Mouse (Mus musculus): ENCODE measurements around the gene Oprm1. TPM values are rescaled to one million over a fixed set of nuclear protein-coding genes. Genes with fewer than 3 reads are reported as not detected.

Oprm1 gene
- total and polyA plus RNA-seq, 2 experiments from 2014 or later, result 2.4 to 12.3 TPM

DNA sequence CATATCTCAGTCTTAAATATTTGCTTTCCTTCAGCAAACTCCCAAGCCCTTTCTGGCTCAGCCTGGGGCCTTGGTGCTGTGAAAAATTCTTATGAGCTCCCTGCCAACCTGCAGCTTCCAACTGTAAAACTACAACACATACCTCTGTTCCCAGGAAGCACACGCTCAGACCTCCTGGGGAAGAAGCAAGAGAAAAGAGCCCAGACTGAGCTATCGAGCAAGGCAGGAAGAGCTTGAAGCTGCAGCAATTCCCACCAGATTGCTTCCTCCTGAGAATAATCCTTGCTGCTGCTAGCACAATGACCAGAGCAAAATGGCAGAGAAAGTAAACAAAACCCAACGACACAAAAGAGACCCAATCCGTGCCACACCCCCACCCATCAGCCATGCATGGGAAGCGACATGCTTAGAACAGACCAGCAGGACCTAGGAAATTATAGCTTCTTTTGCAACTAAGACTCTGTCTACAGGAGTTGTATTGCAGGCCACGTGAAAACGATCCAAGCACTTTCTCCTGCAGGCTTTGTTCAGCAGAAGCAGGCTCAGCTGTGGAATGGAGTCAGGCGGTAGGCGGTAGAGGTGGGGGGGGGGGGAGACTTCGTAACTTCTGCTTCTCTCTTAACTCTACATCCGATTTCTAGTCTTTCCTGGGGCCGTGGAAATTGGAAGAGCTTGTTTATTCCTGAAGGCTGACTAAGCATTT lies 294.2 kb downstream of the Oprm1 start, which contains the start of gene Ipcef1:
Gene Ipcef1, minus strand, starts transcription at position 164 of the 703 bp plus-strand sequence.
- H3K36me3 ChIP-seq (ENCODE audit: insufficient read depth), result no peaks in the 10 kb centered on the region
- H3K4me3 ChIP-seq (ENCODE audit: low read depth, low read length), result no peak within 1 kb of the TSS
- no peaks in the 10 kb centered on the region for H3K9me3 ChIP-seq (ENCODE audit: low read length)
- no peak within 1 kb of the TSS for H3K4me2 ChIP-seq (ENCODE audit: low read depth)
- ATAC-seq (peak; percentile 40), DNase-seq (peak; percentile 30)
- no peak for TF ChIP-seq CTCF (IDR thresholded peaks at IDR 0.05; ENCODE audit: low read depth)
- WGBS, result 12% methylated on average over 12 of the region's 12 CpGs
- H3K27ac ChIP-seq (ENCODE audit: low read depth, low read length), result no peak within 1 kb of the TSS
- no peak within 1 kb of the TSS for H3K9ac ChIP-seq
- no peaks in the 10 kb centered on the region for H3K27me3 ChIP-seq (ENCODE audit: insufficient read depth, low read length)
- H3K4me1 ChIP-seq (ENCODE audit: insufficient read depth), result peaks cover 4% of the 10 kb centered on the region; the same call in 1 of the 2 replicates

DNA sequence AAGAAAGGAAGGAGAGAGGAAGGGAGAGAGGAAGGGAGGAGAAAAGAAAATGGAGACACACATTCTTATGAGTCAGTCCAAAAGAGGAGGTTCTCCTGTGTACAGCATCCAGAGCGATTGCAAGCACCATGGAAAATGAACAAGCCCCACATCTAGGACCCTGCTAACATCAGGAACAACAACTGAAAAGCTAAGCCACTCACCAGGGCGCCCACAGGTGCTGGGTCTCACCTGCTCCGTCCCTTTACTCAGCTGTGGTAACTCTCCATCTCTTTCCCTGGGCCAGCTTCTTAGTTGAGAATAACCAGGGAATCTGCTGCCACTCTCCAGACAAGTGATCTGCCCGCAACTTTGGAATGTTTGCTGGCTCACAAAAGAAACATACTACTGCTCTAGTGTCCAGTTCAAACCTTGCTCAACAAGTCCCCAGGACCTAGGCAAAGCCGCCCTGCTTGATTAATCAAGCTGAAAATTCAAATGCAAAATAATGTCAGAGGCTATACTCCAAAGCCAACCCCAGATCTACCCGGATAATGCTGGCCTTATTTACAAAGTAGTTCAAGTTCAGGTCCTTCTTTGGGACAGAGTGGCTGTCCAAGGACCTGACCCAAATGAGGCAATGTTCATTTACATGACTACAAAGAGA lies 296.4 kb downstream of the Oprm1 start:
- DNase-seq (no peak), ATAC-seq (no peak)
- Histone ChIP-seq H3K9me3 (ENCODE audit: low read length) (no peaks in the 10 kb centered on the region), H3K36me3 (ENCODE audit: insufficient read depth) (no peaks in the 10 kb centered on the region), H3K27me3 (ENCODE audit: insufficient read depth, low read length) (no peaks in the 10 kb centered on the region), H3K4me2 (ENCODE audit: low read depth) (no peak overlapping the region), H3K27ac (ENCODE audit: low read depth, low read length) (no peak overlapping the region), H3K4me1 (ENCODE audit: insufficient read depth) (no peaks in the 10 kb centered on the region), H3K4me3 (ENCODE audit: low read depth, low read length) (no peak overlapping the region), H3K9ac (no peak overlapping the region)
- 81% methylated on average over 6 of the region's 6 CpGs for WGBS
- TF ChIP-seq CTCF (IDR thresholded peaks at IDR 0.05; ENCODE audit: low read depth), result no peak

DNA sequence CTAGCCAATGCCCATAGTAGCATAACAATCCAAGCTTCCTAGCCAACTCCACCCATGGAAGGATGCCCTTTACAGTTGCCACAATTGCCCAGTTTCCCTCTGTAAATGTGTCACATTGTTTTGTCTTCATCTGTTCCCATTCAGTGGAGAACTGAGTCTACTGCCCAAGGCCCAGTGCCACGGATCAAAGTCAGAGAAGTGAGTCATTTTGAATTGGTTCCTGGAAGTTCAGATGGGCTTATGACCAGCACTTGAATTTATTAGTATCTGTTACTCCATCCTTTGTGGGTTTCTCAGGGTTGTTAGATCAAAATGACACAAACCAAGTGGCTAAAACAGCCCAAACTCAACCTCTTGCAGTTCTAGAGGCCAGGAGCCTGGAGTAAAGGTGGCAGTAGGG lies 299.2 kb downstream of the Oprm1 start:
- no peak for DNase-seq
- no peak overlapping the region for H3K9ac ChIP-seq
- TF ChIP-seq CTCF (IDR thresholded peaks at IDR 0.05; ENCODE audit: low read depth), result no peak
- no peaks in the 10 kb centered on the region for H3K9me3 ChIP-seq (ENCODE audit: low read length)
- 72% methylated on average over 1 of the region's 1 CpGs for WGBS
- H3K4me3 ChIP-seq (ENCODE audit: low read depth, low read length), result no peak overlapping the region
- H3K4me1 ChIP-seq (ENCODE audit: insufficient read depth), result no peaks in the 10 kb centered on the region
- no peaks in the 10 kb centered on the region for H3K27me3 ChIP-seq (ENCODE audit: insufficient read depth, low read length)
- no peak for ATAC-seq
- H3K36me3 ChIP-seq (ENCODE audit: insufficient read depth), result no peaks in the 10 kb centered on the region
- H3K27ac ChIP-seq (ENCODE audit: low read depth, low read length), result no peak overlapping the region
- no peak overlapping the region for H3K4me2 ChIP-seq (ENCODE audit: low read depth)

DNA sequence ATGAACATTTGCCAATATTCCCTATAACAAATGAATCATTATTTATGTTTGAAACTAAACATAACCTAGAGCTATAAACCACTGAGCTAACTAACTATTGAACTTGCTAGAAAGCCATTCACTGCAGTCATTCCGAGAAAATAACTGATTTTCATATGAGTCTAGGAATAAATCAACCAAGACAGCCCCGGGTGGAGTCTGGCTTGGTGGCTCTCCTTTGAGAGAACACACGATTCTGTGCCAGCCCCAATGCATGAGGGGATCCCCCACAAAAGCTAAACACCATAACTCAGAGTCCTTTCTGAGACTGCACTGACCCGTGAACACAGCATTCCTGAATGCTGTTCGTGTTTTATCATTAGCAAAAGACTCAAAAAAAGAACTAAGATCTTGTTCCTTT lies 302.0 kb downstream of the Oprm1 start:
- Histone ChIP-seq H3K4me3 (ENCODE audit: low read depth, low read length) (no peak overlapping the region), H3K27ac (ENCODE audit: low read depth, low read length) (no peak overlapping the region), H3K4me1 (ENCODE audit: insufficient read depth) (no peaks in the 10 kb centered on the region), H3K9ac (no peak overlapping the region), H3K4me2 (ENCODE audit: low read depth) (no peak overlapping the region), H3K36me3 (ENCODE audit: insufficient read depth) (no peaks in the 10 kb centered on the region), H3K27me3 (ENCODE audit: insufficient read depth, low read length) (no peaks in the 10 kb centered on the region), H3K9me3 (ENCODE audit: low read length) (no peaks in the 10 kb centered on the region)
- WGBS, result 53% methylated on average over 5 of the region's 5 CpGs
- ATAC-seq, result no peak
- no peak for DNase-seq
- TF ChIP-seq CTCF (IDR thresholded peaks at IDR 0.05; ENCODE audit: low read depth), result no peak

DNA sequence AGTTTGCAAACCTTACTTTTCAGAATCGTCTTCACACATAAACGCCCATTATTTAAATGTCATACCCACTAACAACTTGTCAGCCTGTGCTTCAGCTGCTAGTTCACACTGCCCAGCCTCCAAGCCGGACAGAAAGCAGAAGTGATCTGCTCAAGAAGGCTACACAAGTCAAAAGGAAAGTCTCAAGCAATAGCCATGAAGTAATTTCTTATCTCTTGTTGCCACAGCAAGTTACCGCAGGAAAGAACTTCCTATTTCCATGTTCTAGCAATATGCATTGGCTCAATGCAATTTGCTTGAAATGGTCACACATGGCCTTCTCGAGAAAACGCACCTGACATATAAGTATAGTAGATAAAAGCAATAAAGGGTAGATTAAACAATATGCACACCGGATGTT lies 304.7 kb downstream of the Oprm1 start:
- WGBS, result 88% methylated on average over 7 of the region's 7 CpGs
- Histone ChIP-seq H3K27me3 (ENCODE audit: insufficient read depth, low read length) (no peaks in the 10 kb centered on the region), H3K4me1 (ENCODE audit: insufficient read depth) (no peaks in the 10 kb centered on the region), H3K9ac (no peak overlapping the region), H3K4me3 (ENCODE audit: low read depth, low read length) (no peak overlapping the region), H3K36me3 (ENCODE audit: insufficient read depth) (no peaks in the 10 kb centered on the region), H3K27ac (ENCODE audit: low read depth, low read length) (no peak overlapping the region), H3K9me3 (ENCODE audit: low read length) (no peaks in the 10 kb centered on the region), H3K4me2 (ENCODE audit: low read depth) (no peak overlapping the region)
- DNase-seq, result no peak
- ATAC-seq, result no peak
- TF ChIP-seq CTCF (IDR thresholded peaks at IDR 0.05; ENCODE audit: low read depth), result no peak

DNA sequence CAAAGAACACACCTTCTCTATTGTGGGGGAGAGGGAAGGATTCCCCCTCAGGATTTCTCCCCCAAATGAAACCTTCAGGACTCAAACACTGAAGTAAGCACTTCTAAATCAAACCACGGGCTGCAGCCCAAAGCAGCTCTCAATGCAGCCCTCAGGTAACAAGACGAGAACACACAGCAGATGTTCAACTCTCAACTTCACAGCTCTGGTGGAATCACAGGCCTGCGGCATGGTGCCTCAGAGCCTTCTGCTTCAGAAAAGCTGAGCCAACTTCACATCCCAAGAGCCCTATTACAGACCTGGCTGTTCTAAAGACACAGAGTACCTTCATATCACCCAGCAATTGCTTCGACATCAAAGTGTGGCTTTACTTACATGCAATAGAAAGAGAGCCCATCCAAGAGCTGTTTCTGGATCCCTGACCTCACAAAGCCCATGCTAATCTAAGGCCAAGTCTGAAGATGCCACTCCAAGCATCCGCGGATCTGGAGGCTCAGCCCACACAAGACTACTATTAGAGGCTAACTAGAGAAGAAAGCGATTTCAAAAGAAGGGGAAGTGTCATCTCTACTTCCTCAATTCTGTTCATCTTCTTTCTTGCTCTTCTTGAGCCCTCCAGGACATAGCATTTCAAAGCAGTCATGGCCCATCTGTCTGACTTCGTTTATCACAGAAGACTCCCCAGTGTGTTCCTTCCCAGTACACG lies 305.6 kb downstream of the Oprm1 start:
- WGBS, result 88% methylated on average over 9 of the region's 9 CpGs
- ATAC-seq, result no peak
- DNase-seq, result no peak

DNA sequence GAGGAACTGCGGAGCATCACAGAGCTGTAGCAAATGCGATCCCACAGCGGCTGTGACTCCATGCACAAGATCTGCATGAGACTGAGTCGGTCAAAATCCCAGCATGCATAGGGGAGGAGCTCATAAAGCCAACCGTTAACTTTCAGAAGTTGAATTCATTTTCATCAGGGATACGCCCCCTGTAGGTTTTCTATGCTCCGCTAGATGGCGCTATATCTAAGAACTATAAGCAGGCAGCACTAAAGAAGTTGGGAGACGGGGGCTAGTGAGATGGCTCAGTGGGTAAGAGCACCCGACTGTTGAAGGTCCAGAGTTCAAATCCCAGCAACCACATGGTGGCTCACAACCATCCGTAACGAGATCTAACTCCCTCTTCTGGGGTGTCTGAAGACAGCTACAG lies 310.3 kb downstream of the Oprm1 start:
- H3K4me3 ChIP-seq (ENCODE audit: low read depth, low read length), result no peak overlapping the region
- no peak overlapping the region for H3K27ac ChIP-seq (ENCODE audit: low read depth, low read length)
- DNase-seq (no peak), ATAC-seq (no peak)
- no peaks in the 10 kb centered on the region for H3K9me3 ChIP-seq (ENCODE audit: low read length)
- no peaks in the 10 kb centered on the region for H3K27me3 ChIP-seq (ENCODE audit: insufficient read depth, low read length)
- H3K4me2 ChIP-seq (ENCODE audit: low read depth), result no peak overlapping the region
- H3K9ac ChIP-seq, result no peak overlapping the region
- 71% methylated on average over 12 of the region's 12 CpGs for WGBS
- TF ChIP-seq CTCF (IDR thresholded peaks at IDR 0.05; ENCODE audit: low read depth), result 0 out of 2 replicates have a peak, but pooled peaks have one; percentile 7
- H3K36me3 ChIP-seq (ENCODE audit: insufficient read depth), result no peaks in the 10 kb centered on the region
- H3K4me1 ChIP-seq (ENCODE audit: insufficient read depth), result no peaks in the 10 kb centered on the region

More for the DNA sequence above, 305.6 kb downstream of the Oprm1 start:
- TF ChIP-seq CTCF (IDR thresholded peaks at IDR 0.05; ENCODE audit: low read depth), result no peak
- H3K4me3 ChIP-seq (ENCODE audit: low read depth, low read length), result no peak overlapping the region
- no peak overlapping the region for H3K4me2 ChIP-seq (ENCODE audit: low read depth)
- H3K4me1 ChIP-seq (ENCODE audit: insufficient read depth), result no peaks in the 10 kb centered on the region
- no peak overlapping the region for H3K27ac ChIP-seq (ENCODE audit: low read depth, low read length)
- no peaks in the 10 kb centered on the region for H3K27me3 ChIP-seq (ENCODE audit: insufficient read depth, low read length)
- no peaks in the 10 kb centered on the region for H3K36me3 ChIP-seq (ENCODE audit: insufficient read depth)
- H3K9me3 ChIP-seq (ENCODE audit: low read length), result no peaks in the 10 kb centered on the region
- no peak overlapping the region for H3K9ac ChIP-seq

Data from forebrain, postnatal 0 days (tissue).